Mouse (Mus musculus): ENCODE measurements around the gene Tsen54. TPM values are rescaled to one million over a fixed set of nuclear protein-coding genes. Genes with fewer than 3 reads are reported as not detected.

The Tsen54 gene
- polyA plus RNA-seq, 1 experiment: 28.9 TPM

DNA sequence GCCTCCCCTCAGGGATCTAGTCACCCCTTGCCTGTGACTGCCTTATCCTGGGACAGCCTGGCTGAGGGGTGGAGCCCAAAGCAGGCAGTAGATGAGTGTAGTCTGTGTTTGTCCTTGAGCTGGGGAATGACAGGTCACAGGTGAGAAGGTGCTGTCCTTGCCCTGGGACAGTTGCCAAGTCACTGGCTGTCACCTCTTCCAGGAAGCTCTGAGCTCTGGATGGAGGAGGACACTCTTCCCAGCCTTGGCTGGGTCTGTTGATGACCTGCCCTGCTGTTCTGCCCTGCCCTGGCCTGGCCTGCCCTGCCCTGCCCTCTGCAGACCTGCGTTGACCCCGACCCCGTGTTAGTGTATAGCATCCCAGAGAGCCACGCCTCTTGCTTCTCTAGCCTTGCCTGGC is 57.9 kb downstream of the Tsen54 start:
- no peak overlapping the region for H3K4me3 ChIP-seq (replicated peaks; ENCODE audit: extremely low read depth, low read depth, low read length)
- DNase-seq: no peak
- no peaks in the 10 kb centered on the region; the same call in 1 of the 2 replicates for H3K4me1 ChIP-seq (ENCODE audit: control insufficient read depth, insufficient read depth, low read length)
- TF ChIP-seq CTCF (IDR thresholded peaks at IDR 0.05; ENCODE audit: insufficient read depth, low read length): no peak
- TF ChIP-seq POLR2A (IDR thresholded peaks at IDR 0.05; ENCODE audit: borderline replicate concordance, extremely low read depth, low read depth, low read length): no peak
- WGBS: 62% methylated on average over 4 of the region's 4 CpGs

Other genes with a start within 250 kb of the Tsen54 start
- gene Mrps7, start 210.8 kb upstream of the Tsen54 start, polyA plus RNA-seq (2012; rRNA removed): 13.0 and 15.8 TPM in 2 replicates
- gene Gga3, start 210.7 kb upstream of the Tsen54 start, polyA plus RNA-seq (2012; rRNA removed): 28.9 and 40.4 TPM in 2 replicates
- gene Mif4gd, start 201.8 kb upstream of the Tsen54 start, polyA plus RNA-seq (2012; rRNA removed): 82.0 and 108 TPM in 2 replicates
- 38.4 and 45.9 TPM in 2 replicates for gene Slc25a19, start 186.4 kb upstream of the Tsen54 start, polyA plus RNA-seq (2012; rRNA removed)
- gene Grb2, start 106.1 kb upstream of the Tsen54 start, polyA plus RNA-seq (2012; rRNA removed): 38.3 and 46.6 TPM in 2 replicates
- 100.0 and 107 TPM in 2 replicates for gene Tmem94, start 49.3 kb upstream of the Tsen54 start, polyA plus RNA-seq (2012; rRNA removed)
- gene Caskin2, start 1.1 kb upstream of the Tsen54 start, polyA plus RNA-seq (2012; rRNA removed): 105 and 144 TPM in 2 replicates
- gene Llgl2, start 9.3 kb downstream of the Tsen54 start, polyA plus RNA-seq (2012; rRNA removed): 91.8 and 94.0 TPM in 2 replicates
- gene Myo15b, start 43.7 kb downstream of the Tsen54 start, polyA plus RNA-seq (2012; rRNA removed): 5.4 and 7.9 TPM in 2 replicates
- gene Smim5, start 85.2 kb downstream of the Tsen54 start, polyA plus RNA-seq (2012; rRNA removed): 10.3 and 10.8 TPM in 2 replicates
- gene Smim6, start 97.3 kb downstream of the Tsen54 start, polyA plus RNA-seq (2012; rRNA removed): 8.5 and 9.1 TPM in 2 replicates
- 18.8 and 23.0 TPM in 2 replicates for gene Sap30bp, start 118.6 kb downstream of the Tsen54 start, polyA plus RNA-seq (2012; rRNA removed)
- gene Recql5, start 118.8 kb downstream of the Tsen54 start, polyA plus RNA-seq (2012; rRNA removed): 14.5 and 18.0 TPM in 2 replicates
- 11.0 and 14.7 TPM in 2 replicates for gene Itgb4, start 160.0 kb downstream of the Tsen54 start, polyA plus RNA-seq (2012; rRNA removed)
- 49.5 and 57.1 TPM in 2 replicates for gene Galk1, start 198.0 kb downstream of the Tsen54 start, polyA plus RNA-seq (2012; rRNA removed)
- 223 and 243 TPM in 2 replicates for gene H3f3b, start 213.2 kb downstream of the Tsen54 start, polyA plus RNA-seq (2012; rRNA removed)
- gene Unk, start 215.6 kb downstream of the Tsen54 start, polyA plus RNA-seq (2012; rRNA removed): 48.6 and 54.0 TPM in 2 replicates

Measured in lung, adult 2 months (tissue).